Mouse (Mus musculus) hindbrain, embryonic 12.5 days (tissue): ENCODE results near the gene Phactr3. TPM values are rescaled to one million over a fixed set of nuclear protein-coding genes. Genes with fewer than 3 reads are reported as not detected.

Experiments used
- ATAC-seq: fragments of 200-750 bp; cut with Nextera tagmentation; 2 replicates; pipeline ENCODE4 v1.8.0; 2017; ENCODE audit warnings: moderate TSS enrichment; ENCODE audit not compliant: low FRiP score
- H3K27ac ChIP-seq: fragments of 300-500 bp; sonication (generic); 2 replicates; pipeline ENCODE4 v1.5.1; 2016; ENCODE audit warnings: mild to moderate bottlenecking
- H3K27me3 ChIP-seq: fragments of 300-500 bp; sonication (generic); 2 replicates; pipeline ENCODE4 v1.6.1; 2016; ENCODE audit warnings: mild to moderate bottlenecking
- H3K36me3 ChIP-seq: fragments of 300-500 bp; sonication (generic); 2 replicates; pipeline ENCODE4 v1.6.1; 2016; ENCODE audit warnings: mild to moderate bottlenecking
- H3K4me1 ChIP-seq: fragments of 300-500 bp; sonication (generic); 2 replicates; pipeline ENCODE4 v1.6.1; 2016
- H3K4me2 ChIP-seq: fragments of 300-500 bp; sonication (generic); replicated peaks from 2 replicates; pipeline ENCODE4 v1.6.1; 2016; ENCODE audit warnings: mild to moderate bottlenecking
- H3K4me3 ChIP-seq: fragments of 300-500 bp; sonication (generic); 2 replicates; pipeline ENCODE4 v1.5.1; 2016; ENCODE audit warnings: mild to moderate bottlenecking
- H3K9ac ChIP-seq: fragments of 300-500 bp; sonication (generic); 2 replicates; pipeline ENCODE4 v1.6.1; 2016; ENCODE audit warnings: mild to moderate bottlenecking, moderate library complexity
- H3K9me3 ChIP-seq: fragments of 300-500 bp; sonication (generic); replicated peaks from 2 replicates; pipeline ENCODE4 v1.6.1; 2016; ENCODE audit warnings: mild to moderate bottlenecking
- WGBS: fragments of 180-500 bp; shearing (Covaris S2); methylation state at CpG from one replicate; pipeline ENCODE4 v1.1.7; 2016; 5-methylcytosine and 5-hydroxymethylcytosine counted together
- polyA plus RNA-seq: library from polyadenylated mRNA; unstranded; fragments of >200 nt; fragmentation: Nextera tagmentation; extraction: Ambion mirVana; gene quantifications from 2 replicates; pipeline ENCODE4 v1.2.1, GENCODE M21; 2016

Phactr3 gene
- polyA plus RNA-seq, 1 experiment from 2014 or later: 17.4 TPM

GRCm38 (mm10) chr2:178242996-178243395 is 124.2 kb downstream of the Phactr3 start:
- 73% methylated on average over 3 of the region's 3 CpGs for WGBS
- ATAC-seq: no peak
- H3K9ac ChIP-seq: no peak overlapping the region

DNA sequence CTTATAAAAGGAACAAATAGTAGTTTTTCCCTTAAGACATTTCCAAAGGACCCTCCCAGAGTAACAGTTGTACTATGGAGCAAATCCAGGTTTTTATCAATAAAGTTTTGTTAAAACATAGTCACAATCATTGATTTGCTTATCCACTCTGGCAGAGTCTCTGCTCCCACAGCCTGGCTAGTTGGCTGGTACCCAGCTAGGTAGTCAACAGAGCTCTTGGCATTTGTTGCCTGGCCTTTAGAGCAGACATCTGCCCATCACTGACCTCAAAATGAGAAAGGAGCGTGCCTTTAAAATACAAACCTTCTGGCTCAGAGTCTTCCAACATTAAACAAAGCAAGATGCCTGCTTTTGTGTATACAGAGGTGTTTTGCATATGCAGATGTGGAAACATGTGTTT is 126.1 kb downstream of the Phactr3 start:
- H3K27ac ChIP-seq: no peak overlapping the region
- H3K36me3 ChIP-seq: no peaks in the 10 kb centered on the region
- ATAC-seq: no peak
- no peak overlapping the region for H3K4me2 ChIP-seq
- WGBS: 93% methylated on average over 1 of the region's 1 CpGs
- H3K27me3 ChIP-seq: no peaks in the 10 kb centered on the region
- no peaks in the 10 kb centered on the region for H3K9me3 ChIP-seq
- no peak overlapping the region for H3K4me3 ChIP-seq
- H3K4me1 ChIP-seq: peaks cover 5% of the 10 kb centered on the region
- no peak overlapping the region for H3K9ac ChIP-seq

More at GRCm38 (mm10) chr2:178242996-178243395, 124.2 kb downstream of the Phactr3 start:
- no peak overlapping the region for H3K27ac ChIP-seq
- no peaks in the 10 kb centered on the region for H3K27me3 ChIP-seq
- peaks cover 5% of the 10 kb centered on the region for H3K4me1 ChIP-seq
- H3K9me3 ChIP-seq: no peaks in the 10 kb centered on the region
- no peaks in the 10 kb centered on the region for H3K36me3 ChIP-seq
- no peak overlapping the region for H3K4me2 ChIP-seq
- no peak overlapping the region for H3K4me3 ChIP-seq

DNA sequence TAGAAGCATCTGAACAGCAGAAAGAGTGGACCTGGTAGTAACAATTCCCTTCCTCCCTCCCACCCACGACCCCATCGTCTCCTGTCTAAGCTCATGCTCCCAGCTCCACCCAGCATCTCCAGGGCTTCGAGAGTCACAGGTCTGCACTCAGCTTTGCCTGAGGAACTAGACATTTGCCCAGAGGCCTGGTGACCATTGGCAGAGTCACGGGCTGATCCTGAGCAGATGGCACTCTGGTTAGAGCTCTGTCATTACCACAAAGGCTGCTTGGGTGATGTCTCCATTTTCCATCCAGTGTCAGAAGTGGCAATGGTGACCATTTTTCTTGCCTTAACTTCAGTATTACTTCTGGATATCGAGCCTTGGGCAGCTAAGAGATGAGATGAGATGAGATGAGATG is 127.1 kb downstream of the Phactr3 start:
- Histone ChIP-seq H3K4me2 (no peak overlapping the region), H3K4me3 (no peak overlapping the region), H3K9me3 (no peaks in the 10 kb centered on the region), H3K27ac (no peak overlapping the region), H3K4me1 (peaks cover 5% of the 10 kb centered on the region), H3K9ac (no peak overlapping the region), H3K27me3 (no peaks in the 10 kb centered on the region), H3K36me3 (no peaks in the 10 kb centered on the region)
- no peak for ATAC-seq
- 86% methylated on average over 5 of the region's 5 CpGs for WGBS

DNA sequence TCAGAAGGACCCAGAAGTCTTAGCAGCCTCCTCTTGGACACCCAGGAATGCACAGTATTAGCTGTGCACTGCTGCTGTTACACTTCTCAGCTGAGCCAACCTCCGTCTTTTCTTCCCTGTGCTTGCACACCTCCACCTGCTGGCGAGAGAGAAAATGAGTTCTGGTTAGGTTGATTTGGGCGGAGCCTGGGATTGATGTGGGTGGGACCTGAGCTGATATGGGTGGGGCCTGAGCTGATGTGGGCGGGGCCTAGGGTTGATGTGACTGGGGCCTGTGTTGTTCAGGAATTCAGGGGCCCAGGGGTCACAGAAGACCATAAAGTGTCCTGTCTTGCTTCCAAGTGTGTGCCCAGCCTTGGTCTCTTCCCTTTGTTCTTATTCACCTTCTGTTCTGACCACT is 128.0 kb downstream of the Phactr3 start:
- no peak overlapping the region for H3K27ac ChIP-seq
- H3K4me2 ChIP-seq: no peak overlapping the region
- H3K27me3 ChIP-seq: no peaks in the 10 kb centered on the region
- WGBS: 50% methylated on average over 4 of the region's 4 CpGs
- H3K4me3 ChIP-seq: no peak overlapping the region
- H3K36me3 ChIP-seq: no peaks in the 10 kb centered on the region
- no peak overlapping the region for H3K9ac ChIP-seq
- no peaks in the 10 kb centered on the region for H3K9me3 ChIP-seq
- no peaks in the 10 kb centered on the region for H3K4me1 ChIP-seq
- no peak for ATAC-seq

- Histone ChIP-seq H3K9me3 (no peaks in the 10 kb centered on the region), H3K27ac (no peak overlapping the region), H3K36me3 (no peaks in the 10 kb centered on the region), H3K4me3 (no peak overlapping the region), H3K27me3 (no peaks in the 10 kb centered on the region), H3K9ac (no peak overlapping the region), H3K4me1 (no peaks in the 10 kb centered on the region), H3K4me2 (no peak overlapping the region)
- 76% methylated on average over 8 of the region's 8 CpGs for whole genome bisulfite sequencing
- no peak for ATAC-seq
These were observed 128.5 kb downstream of the Phactr3 start for GRCm38 (mm10) chr2:178247274-178247673.

- Histone ChIP-seq H3K4me1 (peaks cover 17% of the 10 kb centered on the region), H3K27me3 (peaks cover 3% of the 10 kb centered on the region), H3K27ac (no peak overlapping the region), H3K9ac (no peak overlapping the region), H3K4me3 (no peak overlapping the region), H3K9me3 (no peaks in the 10 kb centered on the region), H3K4me2 (no peak overlapping the region), H3K36me3 (no peaks in the 10 kb centered on the region)
- WGBS: 0% methylated on average over 3 of the region's 3 CpGs
- peak; percentile 80 for ATAC-seq
These were observed 138.5 kb downstream of the Phactr3 start for GRCm38 (mm10) chr2:178257117-178257825.

GRCm38 (mm10) chr2:178257986-178258555 is 139.3 kb downstream of the Phactr3 start:
- H3K36me3 ChIP-seq: no peaks in the 10 kb centered on the region
- ATAC-seq: no peak
- no peak overlapping the region for H3K27ac ChIP-seq
- 0% methylated on average over 1 of the region's 2 CpGs for WGBS
- no peak overlapping the region for H3K4me3 ChIP-seq
- H3K4me2 ChIP-seq: no peak overlapping the region
- H3K9me3 ChIP-seq: no peaks in the 10 kb centered on the region
- peaks cover 3% of the 10 kb centered on the region for H3K27me3 ChIP-seq
- no peak overlapping the region for H3K9ac ChIP-seq
- peaks cover 17% of the 10 kb centered on the region for H3K4me1 ChIP-seq

DNA sequence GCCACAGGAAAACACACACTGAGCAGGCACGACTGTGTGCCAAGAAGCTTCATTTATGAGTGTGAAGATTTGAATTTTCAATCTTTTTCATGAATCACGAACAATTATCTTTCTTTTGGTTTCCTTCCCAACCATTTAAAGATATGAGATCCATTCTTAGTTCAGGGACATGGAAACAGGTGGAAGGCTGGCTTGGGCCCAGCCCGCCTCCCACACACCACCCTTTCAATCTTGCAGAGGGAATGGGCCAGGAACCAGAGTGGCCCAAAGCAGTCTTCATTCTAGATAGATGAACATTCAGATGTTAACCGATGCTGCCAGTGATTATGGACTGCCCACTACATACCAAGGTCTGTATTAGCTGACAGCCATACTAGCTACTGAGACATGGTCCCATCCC is 144.3 kb downstream of the Phactr3 start:
- H3K9me3 ChIP-seq: no peaks in the 10 kb centered on the region
- H3K36me3 ChIP-seq: no peaks in the 10 kb centered on the region
- no peak overlapping the region for H3K9ac ChIP-seq
- H3K4me2 ChIP-seq: no peak overlapping the region
- no peak overlapping the region for H3K4me3 ChIP-seq
- H3K4me1 ChIP-seq: peaks cover 14% of the 10 kb centered on the region
- H3K27ac ChIP-seq: no peak overlapping the region
- peaks cover 3% of the 10 kb centered on the region; the same call in 1 of the 2 replicates for H3K27me3 ChIP-seq
- WGBS: 85% methylated on average over 4 of the region's 4 CpGs
- no peak for ATAC-seq

DNA sequence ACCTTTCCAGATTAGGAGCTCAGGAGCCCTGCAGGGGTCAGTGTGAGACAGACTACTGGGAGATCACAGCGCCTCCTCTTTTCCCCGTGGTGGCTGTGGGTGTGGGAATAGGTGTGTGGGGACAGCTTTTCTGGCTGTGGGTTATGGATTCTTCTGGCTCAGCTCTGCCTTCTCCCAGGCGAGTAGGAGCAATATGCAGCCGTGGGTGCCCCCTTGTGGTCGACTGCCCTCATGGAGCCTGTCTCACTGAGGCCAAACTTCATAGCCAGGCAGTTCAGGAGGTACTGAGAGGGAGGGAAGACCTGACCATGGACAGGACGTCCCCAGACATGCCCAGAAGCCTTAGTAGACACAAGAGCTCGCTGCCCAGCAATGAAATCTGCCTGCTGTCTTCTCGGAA is 145.6 kb downstream of the Phactr3 start:
- Histone ChIP-seq H3K9ac (no peak overlapping the region), H3K9me3 (no peaks in the 10 kb centered on the region), H3K4me2 (no peak overlapping the region), H3K36me3 (no peaks in the 10 kb centered on the region), H3K4me3 (no peak overlapping the region), H3K27me3 (peaks cover 3% of the 10 kb centered on the region; the same call in 1 of the 2 replicates), H3K27ac (no peak overlapping the region), H3K4me1 (peaks cover 14% of the 10 kb centered on the region)
- ATAC-seq: peak; percentile 71
- 6% methylated on average over 8 of the region's 8 CpGs for WGBS

- WGBS: 15% methylated on average over 2 of the region's 2 CpGs
- no peak overlapping the region for H3K9ac ChIP-seq
These were observed 146.7 kb downstream of the Phactr3 start for GRCm38 (mm10) chr2:178265454-178265853.

GRCm38 (mm10) chr2:178270794-178271193 is 152.0 kb downstream of the Phactr3 start:
- no peak overlapping the region for H3K4me2 ChIP-seq
- H3K4me3 ChIP-seq: no peak overlapping the region
- H3K36me3 ChIP-seq: no peaks in the 10 kb centered on the region
- ATAC-seq: no peak
- no peaks in the 10 kb centered on the region for H3K9me3 ChIP-seq
- 82% methylated on average over 2 of the region's 2 CpGs for WGBS
- H3K27ac ChIP-seq: no peak overlapping the region
- no peaks in the 10 kb centered on the region for H3K27me3 ChIP-seq
- peaks cover 12% of the 10 kb centered on the region; the same call in 1 of the 2 replicates for H3K4me1 ChIP-seq
- no peak overlapping the region for H3K9ac ChIP-seq

More at GRCm38 (mm10) chr2:178265454-178265853, 146.7 kb downstream of the Phactr3 start:
- peak; percentile 30; the same call in 1 of the 2 replicates for ATAC-seq
- Histone ChIP-seq H3K27ac (no peak overlapping the region), H3K9me3 (no peaks in the 10 kb centered on the region), H3K4me3 (no peak overlapping the region), H3K36me3 (no peaks in the 10 kb centered on the region), H3K4me1 (peaks cover 14% of the 10 kb centered on the region), H3K4me2 (no peak overlapping the region), H3K27me3 (no peaks in the 10 kb centered on the region)

DNA sequence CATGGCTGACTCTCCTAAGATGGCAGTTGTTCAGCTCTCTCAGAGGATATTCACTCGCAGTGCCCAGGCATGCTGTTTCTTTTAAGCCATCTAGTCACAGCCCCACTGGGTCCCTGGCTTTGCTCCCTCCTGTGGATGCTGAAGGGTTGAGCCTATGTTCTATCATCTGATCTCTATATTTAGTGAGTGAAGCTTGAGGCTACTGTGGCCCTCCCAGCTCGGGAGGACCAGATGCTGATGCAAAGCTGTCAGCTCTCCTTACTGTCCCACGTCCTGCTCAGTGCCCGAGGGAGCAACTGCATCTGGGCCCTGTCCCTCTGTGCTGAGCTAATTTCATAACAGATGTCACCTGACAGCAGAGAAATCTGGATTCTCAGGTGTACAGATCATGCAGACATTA is 153.6 kb downstream of the Phactr3 start:
- no peak; the same call in 1 of the 2 replicates for ATAC-seq
- Histone ChIP-seq H3K4me2 (no peak overlapping the region), H3K4me3 (no peak overlapping the region), H3K4me1 (peaks cover 5% of the 10 kb centered on the region; the same call in 1 of the 2 replicates), H3K9ac (no peak overlapping the region), H3K27me3 (no peaks in the 10 kb centered on the region), H3K27ac (no peak overlapping the region), H3K9me3 (no peaks in the 10 kb centered on the region), H3K36me3 (no peaks in the 10 kb centered on the region)
- WGBS: 65% methylated on average over 4 of the region's 4 CpGs

- H3K4me1 ChIP-seq: peaks cover 5% of the 10 kb centered on the region; the same call in 1 of the 2 replicates
- no peaks in the 10 kb centered on the region for H3K27me3 ChIP-seq
- H3K36me3 ChIP-seq: no peaks in the 10 kb centered on the region
- H3K4me3 ChIP-seq: no peak overlapping the region
- no peaks in the 10 kb centered on the region for H3K9me3 ChIP-seq
- ATAC-seq: no peak
- H3K9ac ChIP-seq: no peak overlapping the region
- H3K4me2 ChIP-seq: no peak overlapping the region
- no peak overlapping the region for H3K27ac ChIP-seq
- 79% methylated on average over 4 of the region's 4 CpGs for WGBS
These were observed 155.4 kb downstream of the Phactr3 start for GRCm38 (mm10) chr2:178274126-178274525.
